Mouse (Mus musculus) embryonic facial prominence, embryonic 11.5 days (tissue): ENCODE results near the gene Mettl27. TPM values are rescaled to one million over a fixed set of nuclear protein-coding genes. Genes with fewer than 3 reads are reported as not detected.
A peak's percentile ranks its signal among the peaks of the same experiment; 100 is the strongest.

Experiments used
- ATAC-seq: fragments of 200-750 bp; cut with Nextera tagmentation; replicated peaks from 2 replicates; pipeline ENCODE4 v1.8.0; 2017; ENCODE audit warnings: low read depth; ENCODE audit not compliant: insufficient number of reproducible peaks, low FRiP score, low TSS enrichment
- DNase-seq: peaks from one replicate; pipeline ENCODE4 v3.0.0-alpha.2; 2015; ENCODE audit warnings: low spot score
- H3K27ac ChIP-seq: fragments of 300-500 bp; sonication (generic); replicated peaks from 2 replicates; pipeline ENCODE4 v1.5.1; 2014; ENCODE audit warnings: mild to moderate bottlenecking, low read depth, low read length, control low read depth
- H3K27me3 ChIP-seq: fragments of 300-500 bp; sonication (generic); 2 replicates; pipeline ENCODE4 v1.6.1; 2014; ENCODE audit warnings: mild to moderate bottlenecking, low read length, moderate library complexity, mixed read lengths; ENCODE audit not compliant: control insufficient read depth, insufficient read depth
- H3K36me3 ChIP-seq: fragments of 300-500 bp; sonication (generic); replicated peaks from 2 replicates; pipeline ENCODE4 v1.6.1; 2014; ENCODE audit warnings: low read depth, mild to moderate bottlenecking, low read length, moderate library complexity, mixed read lengths; ENCODE audit not compliant: control insufficient read depth, insufficient read depth
- H3K4me1 ChIP-seq: fragments of 300-500 bp; sonication (generic); 2 replicates; pipeline ENCODE4 v1.6.1; 2014; ENCODE audit warnings: low read length, mixed read lengths; ENCODE audit not compliant: control insufficient read depth, insufficient read depth
- H3K4me2 ChIP-seq: fragments of 300-500 bp; sonication (generic); 2 replicates; pipeline ENCODE4 v1.6.1; 2014; ENCODE audit warnings: low read depth, mild to moderate bottlenecking, control low read depth, low read length, moderate library complexity
- H3K4me3 ChIP-seq: fragments of 300-500 bp; sonication (generic); 2 replicates; pipeline ENCODE4 v1.5.1; 2014; ENCODE audit warnings: low read depth, low read length, control low read depth
- H3K9ac ChIP-seq: fragments of 300-500 bp; sonication (generic); replicated peaks from 2 replicates; pipeline ENCODE4 v1.6.1; 2014; ENCODE audit warnings: mild to moderate bottlenecking, control low read depth, low read length
- H3K9me3 ChIP-seq: fragments of 300-500 bp; sonication (generic); replicated peaks from 2 replicates; pipeline ENCODE4 v1.6.1; 2016; ENCODE audit warnings: mild to moderate bottlenecking, low read length, inconsistent platforms, mixed read lengths; ENCODE audit not compliant: control insufficient read depth
- WGBS: fragments of 180-500 bp; shearing (Covaris S2); extraction: QIAGEN DNeasy Blood & Tissue Kit; methylation state at CpG from one replicate; pipeline ENCODE4 v1.1.7; 2014; 5-methylcytosine and 5-hydroxymethylcytosine counted together
- polyA plus RNA-seq: library from polyadenylated mRNA; unstranded; fragments of >200 nt; fragmentation: Nextera tagmentation; extraction: Ambion mirVana; gene quantifications from 2 replicates; pipeline ENCODE4 v1.2.1, GENCODE M21; 2014

Gene Mettl27
- polyA plus RNA-seq = 9.7 and 15.2 TPM in 2 replicates

- peak; percentile 94 for DNase-seq
- H3K4me3 ChIP-seq = peak within 1 kb of the TSS; percentile 74
- peak within 1 kb of the TSS; percentile 88 for H3K4me2 ChIP-seq
- peak; percentile 87 for ATAC-seq
- H3K27me3 ChIP-seq = no peaks in the 10 kb centered on the region
- H3K4me1 ChIP-seq = no peaks in the 10 kb centered on the region
- no peaks in the 10 kb centered on the region for H3K9me3 ChIP-seq
- under 1% methylated on average over 41 of the region's 41 CpGs for WGBS
- no peak within 1 kb of the TSS for H3K27ac ChIP-seq
- no peaks in the 10 kb centered on the region for H3K36me3 ChIP-seq
- H3K9ac ChIP-seq = peak within 1 kb of the TSS; percentile 78
These were observed at the start of gene Mettl27 for GRCm38 (mm10) chr5:134932179-134932902. Gene Mettl27 (plus strand): TSS chr5:134932368.

DNA sequence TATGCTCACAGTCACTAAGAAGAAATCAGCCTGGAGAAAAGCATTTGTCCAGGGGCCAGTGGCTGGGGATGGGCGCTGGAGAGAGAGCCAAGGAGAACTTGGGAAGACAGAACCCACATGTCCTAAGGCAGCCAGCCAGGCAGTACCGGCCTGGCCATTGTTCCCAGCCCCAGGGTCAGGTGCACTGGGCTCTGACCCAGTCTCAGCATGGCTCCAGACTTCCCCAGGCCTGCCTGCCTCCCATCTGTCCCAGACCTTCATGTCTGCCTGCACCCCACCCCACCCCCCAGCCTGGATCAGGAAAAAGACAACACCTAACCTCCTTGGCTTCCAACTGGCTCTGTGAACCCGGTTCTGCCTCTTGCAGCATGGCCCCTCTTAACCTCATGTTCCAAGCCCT lies 49.1 kb upstream of the Mettl27 start:
- ATAC-seq (no peak), DNase-seq (no peak)
- no peaks in the 10 kb centered on the region for H3K9me3 ChIP-seq
- H3K36me3 ChIP-seq = no peaks in the 10 kb centered on the region
- no peaks in the 10 kb centered on the region for H3K27me3 ChIP-seq
- no peaks in the 10 kb centered on the region for H3K4me1 ChIP-seq
- no peak overlapping the region for H3K9ac ChIP-seq
- H3K4me3 ChIP-seq = no peak overlapping the region
- H3K27ac ChIP-seq = no peak overlapping the region
- 60% methylated on average over 3 of the region's 3 CpGs for WGBS
- no peak overlapping the region for H3K4me2 ChIP-seq

GRCm38 (mm10) chr5:134887447-134888335 lies 44.5 kb upstream of the Mettl27 start:
- Histone ChIP-seq H3K4me3 (no peak overlapping the region), H3K27me3 (no peaks in the 10 kb centered on the region), H3K9me3 (no peaks in the 10 kb centered on the region), H3K27ac (0 out of 2 replicates have a peak overlapping the region, but pooled peaks have one; percentile 16), H3K36me3 (no peaks in the 10 kb centered on the region), H3K4me2 (no peak overlapping the region), H3K4me1 (no peaks in the 10 kb centered on the region), H3K9ac (no peak overlapping the region)
- WGBS = 60% methylated on average over 18 of the region's 18 CpGs
- ATAC-seq (no peak), DNase-seq (no peak)

- H3K4me3 ChIP-seq = no peak overlapping the region
- H3K27me3 ChIP-seq = no peaks in the 10 kb centered on the region
- ATAC-seq = no peak
- no peaks in the 10 kb centered on the region for H3K36me3 ChIP-seq
- no peak overlapping the region for H3K27ac ChIP-seq
- 87% methylated on average over 7 of the region's 7 CpGs for WGBS
- H3K9me3 ChIP-seq = no peaks in the 10 kb centered on the region
- DNase-seq = no peak
- no peak overlapping the region for H3K9ac ChIP-seq
- no peak overlapping the region for H3K4me2 ChIP-seq
- H3K4me1 ChIP-seq = no peaks in the 10 kb centered on the region
These were observed 43.7 kb upstream of the Mettl27 start for GRCm38 (mm10) chr5:134888505-134888904.

DNA sequence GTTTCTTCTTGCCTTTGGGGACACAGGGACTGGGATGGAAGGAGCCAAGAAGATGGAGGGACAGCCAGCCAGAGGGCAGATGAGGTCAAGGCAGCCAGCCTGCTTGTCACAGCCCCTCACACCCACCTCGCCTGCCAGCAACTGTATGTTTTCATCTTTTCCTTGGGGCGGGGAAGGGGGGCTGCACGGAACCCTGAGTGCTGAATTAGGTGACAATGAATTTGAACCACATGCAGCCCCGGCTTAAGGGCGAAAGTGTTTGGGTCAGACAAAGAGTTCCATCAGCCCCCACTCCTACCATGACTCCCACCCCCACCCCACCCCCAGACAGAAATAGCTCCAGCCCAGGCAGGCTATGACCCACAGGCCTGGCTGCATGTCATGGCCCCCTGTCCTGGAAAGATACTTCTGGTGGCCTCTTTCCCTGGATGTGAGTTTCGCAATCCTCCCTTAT lies 41.5 kb upstream of the Mettl27 start:
- no peak overlapping the region for H3K4me3 ChIP-seq
- no peaks in the 10 kb centered on the region for H3K9me3 ChIP-seq
- DNase-seq = no peak
- no peak overlapping the region for H3K27ac ChIP-seq
- ATAC-seq = no peak
- WGBS = 66% methylated on average over 6 of the region's 6 CpGs
- no peak overlapping the region for H3K9ac ChIP-seq
- H3K4me2 ChIP-seq = no peak overlapping the region
- H3K36me3 ChIP-seq = no peaks in the 10 kb centered on the region
- no peaks in the 10 kb centered on the region for H3K27me3 ChIP-seq
- no peaks in the 10 kb centered on the region for H3K4me1 ChIP-seq

- H3K4me2 ChIP-seq = no peak overlapping the region
- H3K27me3 ChIP-seq = no peaks in the 10 kb centered on the region
- DNase-seq (no peak), ATAC-seq (no peak)
- H3K4me3 ChIP-seq = no peak overlapping the region
- no peak overlapping the region for H3K9ac ChIP-seq
- H3K36me3 ChIP-seq = no peaks in the 10 kb centered on the region
- no peaks in the 10 kb centered on the region for H3K4me1 ChIP-seq
- no peak overlapping the region for H3K27ac ChIP-seq
- WGBS = 80% methylated on average over 8 of the region's 8 CpGs
- no peaks in the 10 kb centered on the region for H3K9me3 ChIP-seq
These were observed 40.6 kb upstream of the Mettl27 start for GRCm38 (mm10) chr5:134891552-134891951.

DNA sequence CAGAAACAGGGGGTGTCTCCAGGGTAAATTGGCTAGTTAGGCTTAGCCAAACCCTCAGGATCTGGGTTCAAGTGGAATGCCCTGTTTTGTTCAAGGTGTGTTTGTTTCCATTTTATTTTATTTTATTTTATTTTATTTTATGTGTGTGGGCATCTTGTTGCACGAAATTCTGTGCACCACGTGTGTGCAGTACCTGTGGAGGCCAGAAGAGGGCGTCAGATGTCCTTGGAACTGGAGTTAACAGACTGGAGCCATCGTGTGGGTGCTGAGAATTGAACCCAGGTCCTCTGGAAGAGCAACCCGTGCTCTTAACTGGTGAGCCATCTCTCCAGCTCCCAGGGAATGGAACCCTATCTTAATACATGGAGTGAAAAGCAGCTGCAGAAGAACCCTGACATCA lies 39.5 kb upstream of the Mettl27 start:
- Histone ChIP-seq H3K4me2 (no peak overlapping the region), H3K4me1 (no peaks in the 10 kb centered on the region), H3K9me3 (no peaks in the 10 kb centered on the region), H3K27ac (no peak overlapping the region), H3K36me3 (no peaks in the 10 kb centered on the region), H3K27me3 (no peaks in the 10 kb centered on the region), H3K9ac (no peak overlapping the region), H3K4me3 (no peak overlapping the region)
- DNase-seq (no peak), ATAC-seq (no peak)
- WGBS = 83% methylated on average over 5 of the region's 5 CpGs

DNA sequence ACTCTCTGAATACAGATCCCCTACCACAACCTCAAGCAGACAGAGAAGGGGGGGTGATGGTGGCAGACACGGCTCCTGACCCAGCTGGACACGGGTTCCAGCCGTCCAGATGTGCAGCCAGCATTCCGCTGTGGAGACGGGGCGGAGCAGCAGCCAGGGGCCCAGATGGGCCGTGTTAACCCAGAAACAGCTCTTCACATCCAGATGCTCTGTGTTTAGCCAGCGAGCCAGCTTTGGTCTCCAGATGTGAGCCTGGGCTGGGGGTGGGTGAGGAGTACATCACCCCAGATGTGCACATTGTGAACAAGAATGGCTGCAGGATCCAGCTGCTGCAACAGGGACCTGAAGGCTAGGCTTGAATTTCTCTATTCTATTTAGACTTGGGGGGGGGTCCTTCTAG lies 36.9 kb upstream of the Mettl27 start:
- Histone ChIP-seq H3K9me3 (no peaks in the 10 kb centered on the region), H3K27ac (no peak overlapping the region), H3K4me3 (no peak overlapping the region), H3K9ac (no peak overlapping the region), H3K4me2 (no peak overlapping the region), H3K4me1 (no peaks in the 10 kb centered on the region), H3K36me3 (no peaks in the 10 kb centered on the region), H3K27me3 (no peaks in the 10 kb centered on the region)
- 27% methylated on average over 8 of the region's 8 CpGs for WGBS
- DNase-seq (peak; percentile 85), ATAC-seq (peak; percentile 68; the same call in 1 of the 2 replicates)
